Comparison of ENCODE assay signal across 12 mouse cellular contexts in genomic region chr5:105613002-105613401, GRCm38 (mm10).
"Had no signal": no experiment of that assay in that cellular context is flagged by ENCODE, and none has a peak within 500 bp of the region (broad histone marks: within the 10 kb centered on the region; RNA-seq: fewer than 3 reads in every experiment).

No protein-coding gene starts in this region.

- ATAC-seq: liver, embryonic 12.5 days had no signal

- H3K27me3 ChIP-seq: hindbrain, embryonic 15.5 days; limb, embryonic 13.5 days; liver, embryonic 12.5 days; neural tube, embryonic 15.5 days had no signal

- H3K4me3 ChIP-seq: hindbrain, embryonic 15.5 days; limb, embryonic 13.5 days; liver, embryonic 12.5 days; midbrain, embryonic 10.5 days; myocyte; neural tube, embryonic 15.5 days had no signal

- H3K27ac ChIP-seq: hindbrain, embryonic 15.5 days; limb, embryonic 13.5 days; liver, embryonic 12.5 days; midbrain, embryonic 10.5 days; neural tube, embryonic 15.5 days had no signal

- H3K4me1 ChIP-seq: hindbrain, embryonic 15.5 days; limb, embryonic 13.5 days; neural tube, embryonic 15.5 days had no signal

- H3K9me3 ChIP-seq: hindbrain, embryonic 15.5 days; limb, embryonic 13.5 days; liver, embryonic 12.5 days; midbrain, embryonic 10.5 days; neural tube, embryonic 15.5 days had no signal

- H3K4me2 ChIP-seq: hindbrain, embryonic 15.5 days; limb, embryonic 13.5 days; liver, embryonic 12.5 days; neural tube, embryonic 15.5 days had no signal

- H3K9ac ChIP-seq: hindbrain, embryonic 15.5 days; limb, embryonic 13.5 days; liver, embryonic 12.5 days; neural tube, embryonic 15.5 days had no signal

- DNase-seq: kidney, postnatal 4 days; left cerebral cortex, postnatal 4 days; midbrain, embryonic 14.5 days; right cerebral cortex, adult 18-20 months; right cerebral cortex, postnatal 25 days; thymus, postnatal 36 days had no signal
